Mouse (Mus musculus): ENCODE measurements at regions not wholly inside any gene's neighbourhood (a gene's known extent, or its start where the extent isn't known, plus 50 kb on each side); places are given as distances from the start of the nearest gene placed in this dataset.

DNA sequence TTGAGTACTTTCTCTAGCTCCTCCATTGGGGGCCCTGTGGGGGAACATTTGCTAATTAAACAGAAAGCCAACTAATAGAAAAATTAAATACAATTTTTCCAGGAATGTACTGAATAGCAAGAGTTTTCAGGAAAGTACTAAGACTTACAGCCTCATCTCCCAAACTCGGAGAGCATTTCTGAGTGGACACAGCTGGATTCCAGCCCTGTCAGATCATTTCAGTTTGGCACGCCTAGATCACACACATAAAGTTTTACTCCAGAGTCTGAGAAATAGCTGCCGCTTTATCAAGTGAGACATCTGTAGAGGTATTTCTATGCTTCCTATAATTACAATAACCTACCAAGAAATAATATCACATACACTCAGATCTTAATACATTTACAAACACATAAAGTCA is 470.7 kb downstream of the Rps29 start:
- no peak overlapping the region for H3K9ac ChIP-seq (ENCODE audit: insufficient read depth, low read depth)
- DNase-seq (ENCODE audit: extremely low read depth): no peak
- no peaks in the 10 kb centered on the region for H3K36me3 ChIP-seq (replicated peaks in 1 of 2; ENCODE audit: control insufficient read depth in 1 of 2, insufficient read depth in 1 of 2, low read length in 1 of 2)
- H3K27ac ChIP-seq (ENCODE audit: insufficient read depth, low read depth): no peak overlapping the region
- H3K79me2 ChIP-seq (replicated peaks; ENCODE audit: control insufficient read depth, extremely low read depth, insufficient read depth, poor library complexity, severe bottlenecking): no peaks in the 10 kb centered on the region
- TF ChIP-seq JUN (IDR thresholded peaks at IDR 0.05; ENCODE audit: insufficient read depth, low read depth, low read length) (no peak), TCF12 (IDR thresholded peaks at IDR 0.05; ENCODE audit: low read depth, low read length) (no peak), MEF2A (IDR thresholded peaks at IDR 0.05; ENCODE audit: borderline replicate concordance, low read depth, low read length) (no peak), MAX (IDR thresholded peaks at IDR 0.05; ENCODE audit: low read length) (no peak), SIN3A (IDR thresholded peaks at IDR 0.05; ENCODE audit: low read length) (no peak), POLR2A (IDR thresholded peaks at IDR 0.05; ENCODE audit: low read depth, low read length) (no peak), CHD2 (IDR thresholded peaks at IDR 0.05; ENCODE audit: low read length) (no peak), ETS1 (conservative IDR thresholded peaks at IDR 0.05; ENCODE audit: low read depth, low read length) (no peak), MYC (IDR thresholded peaks at IDR 0.05; ENCODE audit: low read depth, low read length) (no peak), BHLHE40 (IDR thresholded peaks at IDR 0.05; ENCODE audit: low read depth, low read length) (no peak), USF2 (conservative IDR thresholded peaks at IDR 0.05; ENCODE audit: low read depth, low read length) (no peak), EP300 (IDR thresholded peaks at IDR 0.05; ENCODE audit: low read length) (no peak), HCFC1 (IDR thresholded peaks at IDR 0.05; ENCODE audit: low read depth, low read length) (no peak), MAZ (IDR thresholded peaks at IDR 0.05; ENCODE audit: low read depth, low read length) (no peak), JUND (conservative IDR thresholded peaks at IDR 0.05; ENCODE audit: low read depth, low read length) (no peak), CTCF (conservative IDR thresholded peaks at IDR 0.05 in 1 of 2, IDR thresholded peaks at IDR 0.05 in 1 of 2; ENCODE audit: low read depth in 2 of 2, low read length in 2 of 2) (no peak), E2F4 (IDR thresholded peaks at IDR 0.05; ENCODE audit: insufficient replicate concordance, low read depth, low read length) (no peak), RAD21 (IDR thresholded peaks at IDR 0.05; ENCODE audit: low read depth, low read length) (no peak), NRF1 (IDR thresholded peaks at IDR 0.05; ENCODE audit: low read depth, low read length) (no peak)
- in situ Hi-C loops (cut with MboI; ENCODE audit: low pct_ligation_motif_present, low pct_unique_long_range_greater_than_20kb, low sequenced_read_pairs) (no loop called here), dilution Hi-C loops (cut with MboI; ENCODE audit: extremely low pct_ligation_motif_present, extremely low pct_unique_long_range_greater_than_20kb, low sequenced_read_pairs) (no loop called here)
- H3K4me3 ChIP-seq (replicated peaks in 1 of 3; ENCODE audit: low read depth in 2 of 3, low read length in 2 of 3, poor library complexity in 1 of 3): no peak overlapping the region
- H3K9me3 ChIP-seq (replicated peaks; ENCODE audit: low read length): no peaks in the 10 kb centered on the region
- no peaks in the 10 kb centered on the region for H3K4me1 ChIP-seq (ENCODE audit: control insufficient read depth in 1 of 2, insufficient read depth in 2 of 2)
- no peaks in the 10 kb centered on the region for H3K27me3 ChIP-seq (replicated peaks)
- no peak overlapping the region for H3K4me2 ChIP-seq (ENCODE audit: insufficient read depth, low read depth, poor library complexity, severe bottlenecking)

DNA sequence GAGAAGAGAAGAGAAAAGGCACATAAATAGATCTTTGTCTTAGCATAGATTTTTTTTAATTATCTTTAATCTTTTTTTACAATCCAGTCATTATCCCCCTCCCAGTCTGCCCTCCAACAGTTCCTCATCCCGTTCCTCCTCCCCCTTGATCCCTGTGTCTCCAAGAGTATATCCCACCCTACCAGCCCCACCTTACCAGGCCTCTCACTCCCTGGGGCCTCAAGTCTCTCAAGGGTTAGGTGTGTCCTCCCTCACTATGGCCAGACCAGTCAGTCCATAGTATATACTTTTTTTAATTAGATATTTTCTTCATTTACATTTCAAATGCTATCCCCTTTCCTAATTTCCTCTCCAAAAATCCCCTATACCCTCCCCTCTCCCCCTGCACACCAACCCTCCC is 475.1 kb downstream of the Rps29 start:
- Histone ChIP-seq H3K4me3 (replicated peaks in 1 of 3; ENCODE audit: low read depth in 2 of 3, low read length in 2 of 3, poor library complexity in 1 of 3) (no peak overlapping the region), H3K79me2 (replicated peaks; ENCODE audit: control insufficient read depth, extremely low read depth, insufficient read depth, poor library complexity, severe bottlenecking) (no peaks in the 10 kb centered on the region), H3K4me1 (ENCODE audit: control insufficient read depth in 1 of 2, insufficient read depth in 2 of 2) (no peaks in the 10 kb centered on the region), H3K9ac (ENCODE audit: insufficient read depth, low read depth) (no peak overlapping the region), H3K27me3 (replicated peaks) (no peaks in the 10 kb centered on the region), H3K36me3 (replicated peaks in 1 of 2; ENCODE audit: control insufficient read depth in 1 of 2, insufficient read depth in 1 of 2, low read length in 1 of 2) (no peaks in the 10 kb centered on the region), H3K4me2 (ENCODE audit: insufficient read depth, low read depth, poor library complexity, severe bottlenecking) (no peak overlapping the region), H3K9me3 (replicated peaks; ENCODE audit: low read length) (no peaks in the 10 kb centered on the region), H3K27ac (ENCODE audit: insufficient read depth, low read depth) (no peak overlapping the region)
- dilution Hi-C loops (cut with MboI; ENCODE audit: extremely low pct_ligation_motif_present, extremely low pct_unique_long_range_greater_than_20kb, low sequenced_read_pairs): no loop called here
- in situ Hi-C loops (cut with MboI; ENCODE audit: low pct_ligation_motif_present, low pct_unique_long_range_greater_than_20kb, low sequenced_read_pairs): no loop called here
- TF ChIP-seq ETS1 (conservative IDR thresholded peaks at IDR 0.05; ENCODE audit: low read depth, low read length) (no peak), MEF2A (IDR thresholded peaks at IDR 0.05; ENCODE audit: borderline replicate concordance, low read depth, low read length) (no peak), JUN (IDR thresholded peaks at IDR 0.05; ENCODE audit: insufficient read depth, low read depth, low read length) (no peak), TCF12 (IDR thresholded peaks at IDR 0.05; ENCODE audit: low read depth, low read length) (no peak), POLR2AphosphoS2 (IDR thresholded peaks at IDR 0.05; ENCODE audit: low read depth, low read length) (no peak), SIN3A (IDR thresholded peaks at IDR 0.05; ENCODE audit: low read length) (no peak)
- DNase-seq (ENCODE audit: extremely low read depth): no peak
